Mouse (Mus musculus) urinary bladder, postnatal 14 days (tissue): ENCODE data around the gene Rptor.

Experiments used
- DNase-seq: peaks from one replicate; pipeline ENCODE4 v3.0.0; 2021; ENCODE audit warnings: low spot score

Gene Rptor

GRCm38 (mm10) chr11:119687966-119688365 is 85.3 kb downstream of the Rptor start:
- no peak for DNase-seq

GRCm38 (mm10) chr11:119689936-119690335 is 87.2 kb downstream of the Rptor start:
- DNase-seq = no peak

GRCm38 (mm10) chr11:119692196-119692910 is 89.6 kb downstream of the Rptor start:
- no peak for DNase-seq

- DNase-seq = no peak
Observed at GRCm38 (mm10) chr11:119692911-119693261, 90.2 kb downstream of the Rptor start.

GRCm38 (mm10) chr11:119694146-119694860 is 91.6 kb downstream of the Rptor start:
- no peak for DNase-seq

- DNase-seq = no peak
Observed at GRCm38 (mm10) chr11:119696401-119696800, 93.7 kb downstream of the Rptor start.

- no peak for DNase-seq
Observed at GRCm38 (mm10) chr11:119705381-119706066, 102.8 kb downstream of the Rptor start.

- no peak for DNase-seq
Observed at GRCm38 (mm10) chr11:119707259-119707658, 104.6 kb downstream of the Rptor start.

- DNase-seq = no peak
Observed at GRCm38 (mm10) chr11:119709239-119709638, 106.5 kb downstream of the Rptor start.

GRCm38 (mm10) chr11:119710338-119710737 is 107.6 kb downstream of the Rptor start:
- DNase-seq = no peak

GRCm38 (mm10) chr11:119710822-119711221 is 108.1 kb downstream of the Rptor start:
- DNase-seq = no peak

- DNase-seq = no peak
Observed at GRCm38 (mm10) chr11:119715437-119715836, 112.7 kb downstream of the Rptor start.

- no peak for DNase-seq
Observed at GRCm38 (mm10) chr11:119715841-119716596, 113.3 kb downstream of the Rptor start.

- DNase-seq = no peak
Observed at GRCm38 (mm10) chr11:119718115-119718514, 115.4 kb downstream of the Rptor start.

GRCm38 (mm10) chr11:119720101-119721048 is 117.7 kb downstream of the Rptor start:
- peak; percentile 24 for DNase-seq

- DNase-seq = no peak
Observed at GRCm38 (mm10) chr11:119724709-119725108, 122.0 kb downstream of the Rptor start.

- DNase-seq = no peak
Observed at GRCm38 (mm10) chr11:119731382-119731781, 128.7 kb downstream of the Rptor start.

- DNase-seq = no peak
Observed at GRCm38 (mm10) chr11:119732362-119732761, 129.7 kb downstream of the Rptor start.

GRCm38 (mm10) chr11:119732961-119733656 is 130.4 kb downstream of the Rptor start:
- no peak for DNase-seq

- no peak for DNase-seq
Observed at GRCm38 (mm10) chr11:119733657-119733990, 130.9 kb downstream of the Rptor start.

- no peak for DNase-seq
Observed at GRCm38 (mm10) chr11:119735152-119735551, 132.4 kb downstream of the Rptor start.
